In the genomic region with DNA sequence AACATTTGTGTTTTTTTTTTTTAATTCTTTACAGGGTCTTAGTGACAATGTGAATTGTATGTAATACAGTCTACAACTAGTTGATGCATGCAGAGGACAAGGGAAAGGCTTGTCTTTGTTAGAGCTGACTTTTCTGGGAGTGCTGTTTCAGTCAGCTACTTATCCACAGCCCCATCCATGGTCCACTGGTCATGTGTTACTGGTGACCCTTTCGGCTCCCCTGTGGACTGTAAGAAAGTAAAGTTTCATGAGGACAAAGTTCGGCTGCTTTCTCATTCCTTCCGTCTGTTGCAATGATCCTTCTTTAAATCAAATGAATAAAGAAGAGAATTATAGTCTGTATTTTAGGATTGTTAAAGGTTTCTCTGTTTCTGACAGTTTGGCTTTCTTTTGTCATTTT, we compare ENCODE assay signal across 12 mouse cellular contexts.
"Had no signal": no experiment of that assay in that cellular context is flagged by ENCODE, and none has a peak within 500 bp of the region (broad histone marks: within the 10 kb centered on the region; RNA-seq: fewer than 3 reads in every experiment).

No protein-coding gene starts in this region.

- ATAC-seq: intestine, embryonic 15.5 days; lung, postnatal 0 days had no signal

- DNase-seq: lung, adult 2 months; lung, postnatal 36 days; thymus, postnatal 14 days had no signal

- H3K9me3 ChIP-seq: intestine, embryonic 15.5 days; limb, embryonic 10.5 days; liver, embryonic 15.5 days; midbrain, embryonic 10.5 days; neural tube, embryonic 12.5 days had no signal

- H3K27me3 ChIP-seq: intestine, embryonic 15.5 days; liver, embryonic 15.5 days; neural tube, embryonic 12.5 days had no signal

- H3K4me3 ChIP-seq: intestine, embryonic 15.5 days; left cerebral cortex, adult 2 months; limb, embryonic 10.5 days; liver, embryonic 15.5 days; midbrain, embryonic 10.5 days; neural tube, embryonic 12.5 days had no signal

- H3K36me3 ChIP-seq: intestine, embryonic 15.5 days; limb, embryonic 10.5 days; liver, embryonic 15.5 days; midbrain, embryonic 10.5 days; neural tube, embryonic 12.5 days had no signal

- H3K4me1 ChIP-seq: intestine, embryonic 15.5 days; limb, embryonic 10.5 days; liver, embryonic 15.5 days; neural tube, embryonic 12.5 days had no signal

- H3K4me2 ChIP-seq: intestine, embryonic 15.5 days; liver, embryonic 11.5 days; liver, embryonic 15.5 days; neural tube, embryonic 12.5 days had no signal

- H3K9ac ChIP-seq: intestine, embryonic 15.5 days; liver, embryonic 15.5 days; neural tube, embryonic 12.5 days had no signal

- H3K27ac ChIP-seq: intestine, embryonic 15.5 days; left cerebral cortex, adult 2 months; limb, embryonic 10.5 days; liver, embryonic 15.5 days; midbrain, embryonic 10.5 days; neural tube, embryonic 12.5 days; stomach, postnatal 0 days had no signal
